Mouse (Mus musculus) limb, embryonic 15.5 days (tissue): ENCODE data around the gene Gm20671. TPM values are rescaled to one million over a fixed set of nuclear protein-coding genes. Genes with fewer than 3 reads are reported as not detected.
A peak's percentile ranks its signal among the peaks of the same experiment; 100 is the strongest.
"Not testable (repeated sequence)": the region's sequence is repeated elsewhere in the genome, so short reads cannot be mapped to it uniquely, and the experiment has no call there.

Experiments
- ATAC-seq: fragments of 200-750 bp; cut with Nextera tagmentation; 2 replicates; pipeline ENCODE4 v1.8.0; 2017; ENCODE audit warnings: low read depth, moderate TSS enrichment; ENCODE audit not compliant: insufficient number of reproducible peaks, low FRiP score, low TSS enrichment
- H3K27ac ChIP-seq: fragments of 300-500 bp; sonication (generic); 2 replicates; pipeline ENCODE4 v1.5.1; 2015; ENCODE audit warnings: moderate library complexity, mild to moderate bottlenecking, inconsistent platforms
- H3K27me3 ChIP-seq: fragments of 300-500 bp; sonication (generic); 2 replicates; pipeline ENCODE4 v1.6.1; 2015; ENCODE audit warnings: inconsistent platforms
- H3K36me3 ChIP-seq: fragments of 300-500 bp; sonication (generic); 2 replicates; pipeline ENCODE4 v1.6.1; 2015; ENCODE audit warnings: inconsistent platforms
- H3K4me1 ChIP-seq: fragments of 300-500 bp; sonication (generic); 2 replicates; pipeline ENCODE4 v1.6.1; 2015; ENCODE audit warnings: inconsistent platforms
- H3K4me2 ChIP-seq: fragments of 300-500 bp; sonication (generic); 2 replicates; pipeline ENCODE4 v1.6.1; 2015; ENCODE audit warnings: mild to moderate bottlenecking, inconsistent platforms
- H3K4me3 ChIP-seq: fragments of 300-500 bp; sonication (generic); 2 replicates; pipeline ENCODE4 v1.5.1; 2015; ENCODE audit warnings: mild to moderate bottlenecking, inconsistent platforms
- H3K9ac ChIP-seq: fragments of 300-500 bp; sonication (generic); 2 replicates; pipeline ENCODE4 v1.6.1; 2015; ENCODE audit warnings: inconsistent platforms
- H3K9me3 ChIP-seq: fragments of 300-500 bp; sonication (generic); 2 replicates; pipeline ENCODE4 v1.6.1; 2016; ENCODE audit warnings: inconsistent platforms
- WGBS: fragments of 180-500 bp; shearing (Covaris S2); methylation state at CpG from one replicate; pipeline ENCODE4 v1.1.7; 2015; 5-methylcytosine and 5-hydroxymethylcytosine counted together
- polyA plus RNA-seq: library from polyadenylated mRNA; unstranded; fragments of >200 nt; fragmentation: Nextera tagmentation; extraction: Ambion mirVana; gene quantifications from 2 replicates; pipeline ENCODE4 v1.2.1, GENCODE M21; 2015

The Gm20671 gene
- polyA plus RNA-seq, 1 experiment from 2014 or later: not detected

DNA sequence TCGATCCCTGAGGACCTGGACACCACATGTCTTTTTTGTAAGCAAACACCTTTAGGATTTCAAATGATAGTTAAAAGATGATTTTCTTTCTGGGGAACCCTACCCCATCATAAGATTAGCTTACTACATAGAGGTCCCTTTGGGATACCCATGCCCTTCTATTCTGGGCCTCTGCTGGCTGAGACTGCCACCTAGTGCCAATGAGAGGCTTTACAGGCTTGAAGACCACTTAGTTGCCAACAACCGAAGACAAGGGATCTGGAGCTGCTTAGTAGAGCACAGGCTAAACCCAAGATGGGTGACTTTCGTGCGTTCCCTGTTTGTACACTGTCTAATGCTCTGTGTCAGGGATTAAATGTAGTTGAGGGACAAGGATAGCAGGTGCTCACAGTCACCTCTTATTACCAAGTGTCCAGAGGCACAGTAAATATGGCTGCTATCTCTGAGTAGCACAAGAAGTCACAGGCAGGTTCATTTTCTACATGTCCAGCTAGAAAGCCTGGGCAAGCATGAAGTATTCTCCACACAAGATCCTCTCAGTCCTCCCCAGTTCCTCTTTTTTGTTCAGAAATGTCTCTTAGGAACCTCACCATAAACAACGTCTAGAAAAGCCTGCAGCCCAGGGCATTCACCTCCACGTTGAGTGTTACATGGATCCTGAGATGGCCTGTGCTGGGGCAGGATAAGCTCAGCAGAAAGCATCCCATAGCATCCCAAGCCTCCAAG is 79.1 kb downstream of the Gm20671 start:
- no peak overlapping the region for H3K4me3 ChIP-seq
- no peak for ATAC-seq
- H3K9ac ChIP-seq: no peak overlapping the region
- no peaks in the 10 kb centered on the region for H3K9me3 ChIP-seq
- peaks cover 10% of the 10 kb centered on the region; the same call in 1 of the 2 replicates for H3K4me1 ChIP-seq
- H3K36me3 ChIP-seq: no peaks in the 10 kb centered on the region
- no peak overlapping the region for H3K4me2 ChIP-seq
- H3K27ac ChIP-seq: no peak overlapping the region
- WGBS: 61% methylated on average over 6 of the region's 6 CpGs
- no peaks in the 10 kb centered on the region for H3K27me3 ChIP-seq

DNA sequence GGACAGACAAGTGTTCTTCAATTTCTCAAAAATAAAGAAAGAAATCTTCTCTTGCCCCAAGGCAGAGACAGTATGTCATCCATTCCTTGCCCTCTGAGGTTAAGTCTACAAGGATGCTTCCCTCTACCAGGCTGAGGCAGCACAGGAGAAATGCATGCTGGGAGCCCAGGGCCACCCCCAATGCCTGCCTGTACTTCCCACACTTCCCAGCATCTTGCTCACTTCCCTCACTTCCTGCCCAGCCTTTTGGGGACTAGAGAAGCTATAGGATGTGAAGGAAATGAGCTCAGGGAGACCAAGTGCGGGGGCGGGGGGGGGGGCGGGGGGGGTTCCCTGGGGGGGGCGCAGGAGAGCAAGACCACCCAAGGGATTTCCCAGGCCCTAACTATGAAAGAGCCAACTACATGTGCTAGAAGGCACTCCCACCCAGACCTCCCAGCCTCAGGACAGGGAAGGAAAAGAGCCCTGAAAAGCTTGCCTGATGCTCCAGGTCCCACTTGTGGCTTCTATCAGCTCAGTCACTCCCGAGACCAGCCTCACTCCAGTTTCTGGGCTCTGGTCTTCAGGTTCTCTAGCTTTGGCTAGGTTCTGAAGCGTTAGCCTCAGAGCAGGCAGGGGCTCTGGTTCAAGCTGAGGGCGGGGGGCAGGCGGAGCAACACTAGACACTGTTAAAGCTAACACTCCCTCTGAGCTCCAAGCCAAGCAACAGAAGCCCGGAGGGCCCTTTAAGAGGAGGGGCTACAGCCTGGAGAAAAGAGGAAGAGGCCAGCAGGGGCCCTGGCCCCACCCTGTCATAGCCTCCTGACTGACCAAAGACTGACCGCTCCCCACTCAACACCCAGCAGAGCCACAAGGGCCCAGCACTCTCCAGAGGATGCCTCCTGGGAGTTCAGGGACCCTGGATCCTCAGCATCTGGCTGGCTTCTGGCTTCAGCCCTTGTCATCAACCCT is 80.9 kb downstream of the Gm20671 start:
- WGBS: 17% methylated on average over 10 of the region's 10 CpGs

DNA sequence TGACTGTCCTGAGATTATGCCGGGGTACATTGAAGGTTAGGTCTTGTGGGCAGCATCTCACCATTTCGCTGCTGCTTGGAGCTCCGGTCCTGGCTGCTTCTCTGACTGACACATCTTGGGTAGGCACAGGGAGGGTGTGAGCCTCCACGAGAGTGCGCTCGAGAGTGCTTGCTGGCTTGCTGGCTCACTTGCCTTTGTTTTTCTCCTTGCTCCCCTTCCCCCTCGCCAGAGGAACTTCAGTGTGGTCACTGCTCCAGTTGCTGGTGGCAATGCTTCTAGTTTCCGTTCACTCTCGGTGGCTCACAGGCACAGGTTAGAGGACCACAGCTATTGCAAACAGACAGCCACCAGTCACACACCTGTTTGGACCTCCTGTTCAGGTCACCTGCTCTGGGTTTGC is 84.8 kb downstream of the Gm20671 start:
- Histone ChIP-seq H3K9me3 (no peaks in the 10 kb centered on the region), H3K4me2 (no peak overlapping the region), H3K36me3 (peaks cover 9% of the 10 kb centered on the region; the same call in 1 of the 2 replicates), H3K4me3 (no peak overlapping the region), H3K4me1 (peaks cover 10% of the 10 kb centered on the region; the same call in 1 of the 2 replicates), H3K27ac (no peak overlapping the region), H3K9ac (no peak overlapping the region), H3K27me3 (no peaks in the 10 kb centered on the region)
- 64% methylated on average over 9 of the region's 9 CpGs for WGBS
- ATAC-seq: no peak

More for the DNA sequence above, 80.9 kb downstream of the Gm20671 start:
- H3K27me3 ChIP-seq: no peaks in the 10 kb centered on the region
- no peaks in the 10 kb centered on the region for H3K36me3 ChIP-seq
- H3K9me3 ChIP-seq: no peaks in the 10 kb centered on the region
- H3K4me1 ChIP-seq: peaks cover 10% of the 10 kb centered on the region; the same call in 1 of the 2 replicates
- peak overlapping the region; percentile 79 for H3K27ac ChIP-seq
- H3K9ac ChIP-seq: 0 out of 2 replicates have a peak overlapping the region, but pooled peaks have one; percentile 14
- peak overlapping the region; percentile 36 for H3K4me3 ChIP-seq
- peak overlapping the region; percentile 45 for H3K4me2 ChIP-seq
- ATAC-seq: peak; percentile 70

DNA sequence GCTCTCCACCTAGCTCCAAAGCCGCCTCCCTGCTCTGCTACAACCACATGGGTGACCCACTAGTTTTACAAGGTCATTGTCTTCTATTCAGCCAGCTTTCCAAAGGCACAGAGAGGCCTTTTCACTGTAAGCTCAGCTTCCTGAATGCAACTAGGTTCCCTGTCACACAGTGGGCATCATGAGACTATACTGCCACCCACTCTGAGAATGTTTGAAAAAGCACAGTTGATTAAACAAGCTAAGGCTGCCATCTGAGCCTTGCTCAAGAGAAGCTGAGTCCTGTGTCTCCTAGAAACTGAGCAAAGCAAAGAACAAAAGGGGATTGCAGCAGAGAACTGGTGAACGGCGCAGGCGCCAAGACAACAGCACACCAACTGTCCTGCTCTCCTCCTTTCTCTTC is 85.5 kb downstream of the Gm20671 start:
- H3K4me2 ChIP-seq, H3K9me3 ChIP-seq, H3K4me1 ChIP-seq, H3K9ac ChIP-seq, H3K27me3 ChIP-seq, ATAC-seq, H3K4me3 ChIP-seq, H3K27ac ChIP-seq: not testable (repeated sequence)
- 89% methylated on average over 4 of the region's 4 CpGs for WGBS
- peaks cover 11% of the 10 kb centered on the region; the same call in 1 of the 2 replicates for H3K36me3 ChIP-seq

DNA sequence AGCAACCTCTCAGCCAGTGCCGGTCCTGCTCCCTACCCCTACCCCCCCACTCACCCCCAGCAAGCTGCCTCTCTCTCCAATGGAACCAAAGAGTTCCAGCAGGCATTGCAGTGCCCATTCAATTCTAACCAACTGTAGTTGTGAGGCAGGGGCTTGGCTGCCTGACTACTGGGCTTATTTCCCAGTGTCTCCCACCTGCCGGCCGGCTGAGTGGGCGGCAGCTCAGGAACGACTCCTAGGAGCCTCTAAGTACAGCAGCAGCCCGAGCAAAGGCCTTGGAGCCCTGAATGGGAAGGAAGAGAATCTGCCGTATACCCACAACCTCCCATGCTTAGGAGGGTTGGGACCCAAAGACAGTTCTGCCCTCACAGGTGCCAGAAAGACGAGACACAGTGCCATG is 86.1 kb downstream of the Gm20671 start:
- H3K4me1 ChIP-seq, H3K4me3 ChIP-seq, H3K9me3 ChIP-seq, H3K27ac ChIP-seq, H3K9ac ChIP-seq, ATAC-seq, H3K27me3 ChIP-seq, H3K4me2 ChIP-seq: not testable (repeated sequence)
- H3K36me3 ChIP-seq: peaks cover 13% of the 10 kb centered on the region; the same call in 1 of the 2 replicates
- WGBS: 84% methylated on average over 8 of the region's 8 CpGs

DNA sequence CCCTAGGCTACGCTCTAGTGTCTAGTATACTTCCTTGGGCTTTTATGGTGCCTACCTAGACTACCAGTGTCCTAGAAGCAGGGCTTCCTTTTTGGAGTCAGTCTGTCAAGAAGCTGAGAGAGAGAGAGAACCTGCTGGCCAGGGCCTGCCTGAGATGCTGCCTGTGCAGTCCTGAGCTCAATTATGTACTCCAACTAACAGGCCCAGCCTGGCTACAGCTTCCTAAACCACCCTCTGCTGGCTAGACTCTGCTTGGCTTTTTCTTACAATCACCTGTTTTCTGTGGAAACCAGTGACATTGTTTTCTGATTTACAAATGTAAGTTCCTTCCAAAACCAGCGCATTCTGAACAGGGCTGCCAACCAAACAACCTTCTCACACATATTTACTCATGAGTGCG is 86.8 kb downstream of the Gm20671 start:
- Histone ChIP-seq H3K9me3 (no peaks in the 10 kb centered on the region), H3K4me3 (no peak overlapping the region), H3K36me3 (peaks cover 15% of the 10 kb centered on the region; the same call in 1 of the 2 replicates), H3K27me3 (no peaks in the 10 kb centered on the region), H3K4me1 (no peaks in the 10 kb centered on the region), H3K4me2 (no peak overlapping the region), H3K27ac (no peak overlapping the region), H3K9ac (no peak overlapping the region)
- 96% methylated on average over 3 of the region's 3 CpGs for WGBS
- ATAC-seq: no peak

DNA sequence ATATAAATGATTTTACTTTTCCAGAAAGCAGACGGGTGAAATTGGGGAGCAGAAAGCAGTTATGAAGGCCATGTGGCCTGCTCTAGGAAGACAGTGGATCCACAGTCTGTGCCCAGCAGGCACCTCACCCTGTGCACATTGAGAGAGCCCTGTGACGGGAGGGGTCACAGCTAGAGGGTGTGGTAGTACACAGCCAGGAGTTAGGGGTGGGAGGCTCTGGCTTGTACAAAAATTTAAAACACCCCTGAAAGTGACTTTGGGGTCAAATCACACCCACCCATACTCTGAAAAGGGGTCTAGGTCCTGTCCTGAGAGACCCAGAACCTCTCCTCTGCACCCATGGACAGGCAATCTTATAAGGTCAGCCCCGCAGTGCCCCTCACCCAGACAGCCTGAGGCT is 90.1 kb downstream of the Gm20671 start:
- not testable (repeated sequence) for H3K4me3 ChIP-seq, H3K9ac ChIP-seq, H3K4me1 ChIP-seq, H3K4me2 ChIP-seq, H3K9me3 ChIP-seq, H3K27ac ChIP-seq, H3K27me3 ChIP-seq
- ATAC-seq: peak; percentile 68; the same call in 1 of the 2 replicates
- WGBS: 85% methylated on average over 3 of the region's 3 CpGs
- H3K36me3 ChIP-seq: peaks cover 25% of the 10 kb centered on the region; the same call in 1 of the 2 replicates

DNA sequence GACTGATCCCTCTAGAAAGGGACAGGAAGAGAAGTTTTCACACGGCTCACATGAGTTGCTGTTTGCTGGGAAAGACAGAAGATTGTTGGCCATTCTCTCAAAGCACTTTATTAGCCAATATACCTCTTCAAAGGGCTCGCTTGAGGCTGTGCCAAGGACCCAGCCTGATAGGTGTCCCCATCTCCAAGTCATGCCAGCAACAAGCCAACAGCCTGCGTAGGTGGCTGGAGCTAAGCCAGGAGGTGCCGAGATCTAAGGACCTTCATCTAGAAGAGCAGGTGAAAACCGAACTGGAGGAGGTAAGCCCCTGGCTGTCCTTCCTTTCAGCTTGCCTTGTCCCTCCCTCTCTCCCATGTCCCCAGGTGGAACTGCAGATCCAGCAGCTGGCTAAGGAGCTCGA is 91.1 kb downstream of the Gm20671 start:
- WGBS: 86% methylated on average over 6 of the region's 6 CpGs
- H3K36me3 ChIP-seq: peaks cover 25% of the 10 kb centered on the region; the same call in 1 of the 2 replicates
- no peak for ATAC-seq
- H3K9me3 ChIP-seq: no peaks in the 10 kb centered on the region
- no peak overlapping the region for H3K27ac ChIP-seq
- no peaks in the 10 kb centered on the region for H3K27me3 ChIP-seq
- H3K4me1 ChIP-seq: no peaks in the 10 kb centered on the region
- no peak overlapping the region for H3K9ac ChIP-seq
- H3K4me2 ChIP-seq: no peak overlapping the region
- H3K4me3 ChIP-seq: no peak overlapping the region

DNA sequence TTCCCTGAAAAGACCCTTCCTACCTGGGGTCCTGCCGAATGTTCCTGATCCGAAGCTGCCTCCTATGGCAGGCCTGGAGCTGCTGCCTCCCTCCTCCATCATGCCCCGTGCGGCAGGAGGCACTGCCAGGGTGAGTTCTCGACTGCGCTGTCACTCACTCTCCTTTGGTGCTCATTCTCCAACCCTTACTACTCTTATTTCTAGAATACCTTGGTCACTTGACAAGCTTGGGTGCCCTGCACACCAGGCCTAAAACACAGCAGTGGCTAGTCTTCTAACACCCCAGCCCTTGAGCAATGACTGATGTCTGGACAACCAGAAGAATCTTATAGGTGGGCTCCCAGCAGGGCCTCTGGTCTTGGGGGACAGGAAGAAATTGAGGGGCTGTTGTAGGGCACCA is 93.0 kb downstream of the Gm20671 start:
- ATAC-seq: 0 out of 2 replicates have a peak, but pooled peaks have one; percentile 44
- H3K4me2 ChIP-seq, H3K9ac ChIP-seq, H3K27me3 ChIP-seq, H3K4me1 ChIP-seq, H3K27ac ChIP-seq, H3K4me3 ChIP-seq, H3K9me3 ChIP-seq: not testable (repeated sequence)
- 96% methylated on average over 6 of the region's 6 CpGs for WGBS
- H3K36me3 ChIP-seq: peaks cover 25% of the 10 kb centered on the region; the same call in 1 of the 2 replicates

DNA sequence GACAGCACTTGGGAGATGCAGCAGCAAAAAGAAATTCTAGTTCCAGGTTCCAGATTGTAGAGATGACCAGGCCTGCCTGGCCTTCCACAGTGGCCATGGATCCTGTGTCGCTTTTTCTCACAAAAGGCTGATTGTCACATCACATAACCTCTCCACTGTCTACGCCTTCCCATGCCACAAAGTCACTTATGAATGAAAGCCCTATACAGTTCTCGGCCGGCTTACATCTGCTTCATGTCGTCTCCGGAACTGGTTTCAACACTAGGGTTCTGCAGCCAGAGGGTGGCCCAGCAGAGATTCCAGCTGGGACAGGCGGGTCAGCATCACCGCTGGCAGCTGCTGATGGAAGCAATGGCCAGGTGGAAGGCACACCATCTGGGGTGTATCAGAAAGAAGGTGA is 98.1 kb downstream of the Gm20671 start:
- H3K9ac ChIP-seq: no peak overlapping the region
- no peaks in the 10 kb centered on the region for H3K4me1 ChIP-seq
- no peak overlapping the region for H3K4me3 ChIP-seq
- no peak overlapping the region for H3K4me2 ChIP-seq
- no peaks in the 10 kb centered on the region for H3K9me3 ChIP-seq
- no peak for ATAC-seq
- 0 out of 2 replicates have a peak, but pooled peaks cover 4% of the 10 kb centered on the region for H3K36me3 ChIP-seq
- H3K27ac ChIP-seq: no peak overlapping the region
- no peaks in the 10 kb centered on the region for H3K27me3 ChIP-seq
- WGBS: 85% methylated on average over 8 of the region's 8 CpGs

DNA sequence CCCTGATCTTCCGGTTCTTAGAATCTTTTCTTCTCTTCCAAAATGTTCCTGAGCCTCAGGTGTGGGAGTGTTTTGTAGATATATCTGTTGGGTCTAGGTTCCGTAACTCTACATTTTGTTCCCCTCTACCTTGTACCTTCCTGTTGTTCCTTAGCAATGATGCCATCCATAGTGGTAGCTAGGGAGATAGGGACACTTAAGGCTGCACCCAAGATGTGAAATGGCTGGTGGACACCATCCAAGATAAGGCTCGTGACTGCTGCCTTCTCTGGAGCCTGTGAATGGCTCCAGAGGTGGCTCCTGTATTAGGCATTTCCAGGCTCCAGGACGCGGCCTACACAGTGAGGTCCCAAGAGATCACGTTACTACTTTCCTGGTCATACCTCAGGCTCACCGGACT is 98.6 kb downstream of the Gm20671 start:
- Histone ChIP-seq H3K4me3 (no peak overlapping the region), H3K4me2 (no peak overlapping the region), H3K9me3 (no peaks in the 10 kb centered on the region), H3K36me3 (no peaks in the 10 kb centered on the region), H3K9ac (no peak overlapping the region), H3K27me3 (no peaks in the 10 kb centered on the region), H3K4me1 (no peaks in the 10 kb centered on the region), H3K27ac (no peak overlapping the region)
- WGBS: 78% methylated on average over 7 of the region's 7 CpGs
- no peak for ATAC-seq

DNA sequence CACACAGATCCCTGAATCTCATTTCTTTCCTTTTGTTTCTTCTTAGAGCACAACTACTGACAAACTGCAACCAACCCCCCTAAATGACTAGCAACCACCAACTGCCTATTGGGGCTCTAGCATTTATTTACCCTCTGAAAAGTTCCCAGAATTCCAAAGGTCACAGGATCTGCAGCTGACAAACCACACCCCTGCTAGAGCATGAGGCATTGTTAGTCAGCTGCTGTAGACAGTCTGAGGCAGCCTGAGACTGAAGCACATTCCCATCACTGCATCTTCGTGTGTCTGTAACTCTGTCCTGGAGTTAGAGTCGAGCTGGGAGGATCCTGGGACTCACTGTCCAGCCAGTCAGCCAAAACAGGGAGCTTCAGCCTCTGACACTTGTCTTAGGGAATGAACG is 101.5 kb downstream of the Gm20671 start:
- H3K4me1 ChIP-seq, H3K9me3 ChIP-seq, H3K27ac ChIP-seq, H3K36me3 ChIP-seq, H3K27me3 ChIP-seq, ATAC-seq, H3K4me2 ChIP-seq, H3K4me3 ChIP-seq, H3K9ac ChIP-seq: not testable (repeated sequence)
- WGBS: 64% methylated on average over 3 of the region's 3 CpGs
